ENCODE assay signal across 10 mouse cellular contexts in the genomic region with DNA sequence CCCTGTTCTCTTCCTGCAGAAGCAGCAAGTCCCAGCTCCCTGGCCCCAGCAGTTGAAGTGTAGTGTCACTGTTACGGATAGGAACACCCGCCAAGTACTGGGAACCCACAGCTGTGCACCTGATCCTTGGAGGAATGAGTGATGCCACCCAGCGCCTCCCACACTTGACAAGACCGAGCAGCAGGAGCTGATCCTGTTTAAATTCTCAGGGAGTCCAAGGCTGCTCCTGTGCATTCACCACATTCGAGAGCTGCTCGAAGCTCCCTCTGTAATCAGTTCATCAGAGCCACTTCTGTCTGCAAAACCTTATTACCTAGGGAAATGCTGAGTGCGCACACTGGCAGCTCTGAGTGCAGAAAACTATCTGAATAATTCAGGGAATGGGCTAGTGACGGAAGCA.
DNase-seq lines count a peak whose midpoint lies in the region; ATAC-seq lines count a peak whose summit lies in the region.
"Had no signal": no experiment of that assay in that cellular context is flagged by ENCODE, and none has a peak within 500 bp of the region (broad histone marks: within the 10 kb centered on the region; RNA-seq: fewer than 3 reads in every experiment).

No protein-coding gene starts in this region.

- no peak overlapping the region for H3K4me2 ChIP-seq in forebrain, embryonic 15.5 days (replicated peaks)
- no peak overlapping the region for H3K4me2 ChIP-seq in midbrain, embryonic 14.5 days (ENCODE audit: low read length)
- H3K4me2 ChIP-seq: embryonic facial prominence, embryonic 12.5 days; heart, embryonic 11.5 days had no signal

- H3K27ac ChIP-seq in forebrain, embryonic 15.5 days (replicated peaks): peak overlapping the region; percentile 28; the same call in 1 of the 2 replicates
- peak overlapping the region; percentile 56 for H3K27ac ChIP-seq in midbrain, embryonic 14.5 days (replicated peaks; ENCODE audit: low read depth, low read length)
- H3K27ac ChIP-seq: embryonic facial prominence, embryonic 12.5 days had no signal

- peak; percentile 41 for DNase-seq in left cerebral cortex, postnatal 14 days (ENCODE audit: low spot score in 2 of 2)
- no peak for DNase-seq in left cerebral cortex, postnatal 10 days (ENCODE audit: extremely low spot score in 1 of 2, low spot score in 2 of 2)
- DNase-seq in R1 (ENCODE audit: low read depth, low spot score) (peak; percentile 17), adipocyte (ENCODE audit: low spot score) (no peak), liver (no peak)
- DNase-seq in midbrain, embryonic 14.5 days: peak; percentile 48
- DNase-seq: cerebellum, adult 9-10 months had no signal

- no peaks in the 10 kb centered on the region for H3K27me3 ChIP-seq in forebrain, embryonic 15.5 days
- H3K27me3 ChIP-seq in midbrain, embryonic 14.5 days (ENCODE audit: control insufficient read depth, insufficient read depth, low read length): no peaks in the 10 kb centered on the region
- H3K27me3 ChIP-seq: embryonic facial prominence, embryonic 12.5 days had no signal

- intact Hi-C loops in left cerebral cortex, postnatal 14 days (cut with DNase I): no loop called here
- intact Hi-C loops in left cerebral cortex, postnatal 10 days (cut with DNase I): no loop called here

- no peaks in the 10 kb centered on the region for H3K9me3 ChIP-seq in forebrain, embryonic 15.5 days
- no peaks in the 10 kb centered on the region for H3K9me3 ChIP-seq in midbrain, embryonic 14.5 days (ENCODE audit: control insufficient read depth, low read length)
- H3K9me3 ChIP-seq: embryonic facial prominence, embryonic 12.5 days had no signal

- H3K9ac ChIP-seq in forebrain, embryonic 15.5 days (replicated peaks): no peak overlapping the region
- H3K9ac ChIP-seq in midbrain, embryonic 14.5 days (replicated peaks; ENCODE audit: low read length): no peak overlapping the region
- H3K9ac ChIP-seq: embryonic facial prominence, embryonic 12.5 days had no signal

- ATAC-seq in forebrain, embryonic 15.5 days (replicated peaks): peak; percentile 28; the same call in 1 of the 2 replicates
- ATAC-seq in midbrain, embryonic 14.5 days (ENCODE audit: low FRiP score, low TSS enrichment): no peak

- H3K4me3 ChIP-seq in forebrain, embryonic 15.5 days: no peak overlapping the region
- H3K4me3 ChIP-seq in midbrain, embryonic 14.5 days (replicated peaks; ENCODE audit: low read depth, low read length): no peak overlapping the region
- H3K4me3 ChIP-seq: embryonic facial prominence, embryonic 12.5 days had no signal

- H3K36me3 ChIP-seq in forebrain, embryonic 15.5 days: no peaks in the 10 kb centered on the region
- no peaks in the 10 kb centered on the region for H3K36me3 ChIP-seq in midbrain, embryonic 14.5 days (ENCODE audit: control insufficient read depth, insufficient read depth, low read length)
- H3K36me3 ChIP-seq: embryonic facial prominence, embryonic 12.5 days had no signal

- WGBS in forebrain, embryonic 15.5 days: 68% methylated on average over 8 of the region's 8 CpGs
- 47% methylated on average over 8 of the region's 8 CpGs for WGBS in midbrain, embryonic 14.5 days

- peaks cover 43% of the 10 kb centered on the region for H3K4me1 ChIP-seq in forebrain, embryonic 15.5 days
- H3K4me1 ChIP-seq in midbrain, embryonic 14.5 days (ENCODE audit: control insufficient read depth, insufficient read depth, low read length): peaks cover 27% of the 10 kb centered on the region

Comparison
In these comparisons a context has a peak if more than half of its experiments do, and no peak if none do; other contexts are left out.
1. DNase-seq: peak in left cerebral cortex, postnatal 14 days (2 of 2), R1 (single experiment) and midbrain, embryonic 14.5 days (single experiment); none in left cerebral cortex, postnatal 10 days (0 of 2), adipocyte (single experiment) and liver (single experiment).